ENCODE assay signal across 8 mouse cellular contexts in genomic region chr17:23699131-23700077, GRCm38 (mm10). TPM values are rescaled to one million over a fixed set of nuclear protein-coding genes. Genes with fewer than 3 reads are reported as not detected.
DNase-seq lines count a peak whose midpoint lies in the region; ATAC-seq and TF ChIP-seq lines count a peak whose summit lies in the region.

No protein-coding gene starts in this region.

- DNase-seq in adrenal gland, adult 2 months: peak; percentile 64
- no peak for DNase-seq in adrenal gland, adult 8-10 months
- DNase-seq in ES-E14 (ENCODE audit: low read depth, low spot score): no peak
- no peak for DNase-seq in embryonic facial prominence, embryonic 11.5 days (ENCODE audit: low spot score)
- peak; percentile 48 for DNase-seq in kidney, postnatal 0 days (ENCODE audit: low spot score)
- DNase-seq in lung, postnatal 14 days: peak; percentile 51

- TF ChIP-seq POLR2A in small intestine, adult 2 months (IDR thresholded peaks at IDR 0.05; ENCODE audit: low read depth, low read length): no peak

- peak; percentile 10; the same call in 1 of the 2 replicates for TF ChIP-seq CTCF in kidney, postnatal 0 days (IDR thresholded peaks at IDR 0.05; ENCODE audit: low read depth)
- no peak for TF ChIP-seq CTCF in small intestine, adult 2 months (IDR thresholded peaks at IDR 0.05; ENCODE audit: extremely low read depth, insufficient read length, insufficient replicate concordance, low read depth, low read length)

- in situ Hi-C loops in ES-E14 (cut with MboI; ENCODE audit: low sequenced_read_pairs in 2 of 2, unreplicated experiment in 2 of 2): no loop called here

- peak overlapping the region; percentile 70 for H3K9ac ChIP-seq in ES-E14 (ENCODE audit: insufficient read depth, low read depth, low read length, poor library complexity, severe bottlenecking)
- H3K9ac ChIP-seq in embryonic facial prominence, embryonic 11.5 days (replicated peaks; ENCODE audit: low read length): peak overlapping the region; percentile 60
- peak overlapping the region; percentile 81 for H3K9ac ChIP-seq in heart, embryonic 13.5 days
- peak overlapping the region; percentile 65 for H3K9ac ChIP-seq in kidney, postnatal 0 days (ENCODE audit: low read depth, low read length)

- ATAC-seq in embryonic facial prominence, embryonic 11.5 days (replicated peaks; ENCODE audit: insufficient number of reproducible peaks, low FRiP score, low TSS enrichment, low read depth): peak; percentile 27
- no peak for ATAC-seq in heart, embryonic 13.5 days (ENCODE audit: extremely low read depth, insufficient number of reproducible peaks, low FRiP score, low TSS enrichment)
- ATAC-seq in kidney, postnatal 0 days (replicated peaks; ENCODE audit: low FRiP score, low read depth): peak; percentile 45

- no peak overlapping the region for H3K27ac ChIP-seq in ES-E14 (ENCODE audit: insufficient read depth, low read depth, low read length, poor library complexity, severe bottlenecking)
- no peak overlapping the region for H3K27ac ChIP-seq in embryonic facial prominence, embryonic 11.5 days (replicated peaks; ENCODE audit: low read depth, low read length)
- no peak overlapping the region for H3K27ac ChIP-seq in heart, embryonic 13.5 days (replicated peaks)
- H3K27ac ChIP-seq in kidney, postnatal 0 days: peak overlapping the region; percentile 47; the same call in 1 of the 2 replicates
- H3K27ac ChIP-seq in small intestine, adult 2 months (ENCODE audit: insufficient read depth, low read depth, low read length): no peak overlapping the region

- peak overlapping the region; percentile 100 for H3K4me2 ChIP-seq in embryonic facial prominence, embryonic 11.5 days (ENCODE audit: low read depth, low read length)
- peak overlapping the region; percentile 100 for H3K4me2 ChIP-seq in heart, embryonic 13.5 days
- H3K4me2 ChIP-seq in kidney, postnatal 0 days (ENCODE audit: low read length): peak overlapping the region; percentile 100

- no peaks in the 10 kb centered on the region for H3K9me3 ChIP-seq in ES-E14 (ENCODE audit: control insufficient read depth, insufficient read depth, low read depth, low read length)
- H3K9me3 ChIP-seq in embryonic facial prominence, embryonic 11.5 days (replicated peaks; ENCODE audit: control insufficient read depth, low read length): no peaks in the 10 kb centered on the region
- no peaks in the 10 kb centered on the region for H3K9me3 ChIP-seq in heart, embryonic 13.5 days
- no peaks in the 10 kb centered on the region for H3K9me3 ChIP-seq in kidney, postnatal 0 days (replicated peaks; ENCODE audit: low read length)

- under 1% methylated on average over 94 of the region's 101 CpGs for WGBS in embryonic facial prominence, embryonic 11.5 days
- WGBS in heart, embryonic 13.5 days: under 1% methylated on average over 85 of the region's 101 CpGs
- under 1% methylated on average over 73 of the region's 101 CpGs for WGBS in kidney, postnatal 0 days
- WGBS in small intestine, adult 2 months: under 1% methylated on average over 98 of the region's 101 CpGs

- peaks cover 0 to 25% of the 10 kb centered on the region in 2 experiments; a peak in 2 of 4 replicates for H3K4me1 ChIP-seq in ES-E14 (ENCODE audit: control insufficient read depth in 2 of 2, insufficient read depth in 2 of 2, low read length in 2 of 2, poor library complexity in 1 of 2)
- peaks cover 3% of the 10 kb centered on the region; the same call in 1 of the 2 replicates for H3K4me1 ChIP-seq in embryonic facial prominence, embryonic 11.5 days (ENCODE audit: control insufficient read depth, insufficient read depth, low read length)
- H3K4me1 ChIP-seq in heart, embryonic 13.5 days: peaks cover 10% of the 10 kb centered on the region
- 0 out of 2 replicates have a peak, but pooled peaks cover 8% of the 10 kb centered on the region for H3K4me1 ChIP-seq in kidney, postnatal 0 days (replicated peaks; ENCODE audit: insufficient read depth, low read length)
- peaks cover 5% of the 10 kb centered on the region; the same call in 1 of the 2 replicates for H3K4me1 ChIP-seq in small intestine, adult 2 months (ENCODE audit: control insufficient read depth, insufficient read depth, insufficient read length, low read length)

- peak overlapping the region; percentile 75 to 88 for H3K4me3 ChIP-seq in ES-E14 (ENCODE audit: insufficient read depth in 1 of 2, low read depth in 1 of 2, low read length in 2 of 2, poor library complexity in 1 of 2, severe bottlenecking in 1 of 2)
- H3K4me3 ChIP-seq in embryonic facial prominence, embryonic 11.5 days (ENCODE audit: low read depth, low read length): peak overlapping the region; percentile 61
- H3K4me3 ChIP-seq in heart, embryonic 13.5 days: peak overlapping the region; percentile 76
- peak overlapping the region; percentile 63 for H3K4me3 ChIP-seq in kidney, postnatal 0 days (replicated peaks; ENCODE audit: low read depth, low read length)
- H3K4me3 ChIP-seq in small intestine, adult 2 months (ENCODE audit: low read depth, low read length): peak overlapping the region; percentile 80

- peaks cover 19% of the 10 kb centered on the region for H3K27me3 ChIP-seq in embryonic facial prominence, embryonic 11.5 days (ENCODE audit: control insufficient read depth, insufficient read depth, low read length)
- peaks cover 89% of the 10 kb centered on the region for H3K27me3 ChIP-seq in heart, embryonic 13.5 days (replicated peaks)
- no peaks in the 10 kb centered on the region for H3K27me3 ChIP-seq in kidney, postnatal 0 days (ENCODE audit: insufficient read depth, low read length)
- peaks cover 12% of the 10 kb centered on the region for H3K27me3 ChIP-seq in small intestine, adult 2 months (ENCODE audit: control insufficient read depth, insufficient read depth, low read length)

- H3K36me3 ChIP-seq in ES-E14 (ENCODE audit: control insufficient read depth, insufficient read depth, low read length, poor library complexity, severe bottlenecking): no peaks in the 10 kb centered on the region
- no peaks in the 10 kb centered on the region for H3K36me3 ChIP-seq in embryonic facial prominence, embryonic 11.5 days (replicated peaks; ENCODE audit: control insufficient read depth, insufficient read depth, low read depth, low read length)
- no peaks in the 10 kb centered on the region for H3K36me3 ChIP-seq in heart, embryonic 13.5 days
- no peaks in the 10 kb centered on the region for H3K36me3 ChIP-seq in kidney, postnatal 0 days (ENCODE audit: insufficient read depth, low read length)
- no peaks in the 10 kb centered on the region for H3K36me3 ChIP-seq in small intestine, adult 2 months (ENCODE audit: control insufficient read depth, insufficient read depth, low read length)

RNA-seq across cellular contexts. Expression of gene Cldn9, which starts 15.6 kb away (rescaled TPM):
- under 1 TPM in 1 of 2 experiments, not detected in 1; 0.21 TPM for total RNA-seq in adrenal gland, adult 2 months (2021)
- 0.09 and 0.13 TPM in 2 replicates for polyA plus RNA-seq in adrenal gland, adult 2 months (2012; rRNA removed)
- under 1 TPM in 2 of 4 experiments, not detected in 2; 0.17 to 0.38 TPM for total RNA-seq in adrenal gland, adult 8-10 months (2022)
- 3.7 and 5.7 TPM in 2 replicates for total RNA-seq in ES-E14 (2012; rRNA removed)
- polyA plus RNA-seq in embryonic facial prominence, embryonic 11.5 days (2014; fragmentation: Nextera tagmentation; extraction: Ambion mirVana): 8.7 and 15.5 TPM in 2 replicates
- polyA plus RNA-seq in heart, embryonic 13.5 days (2015; fragmentation: Nextera tagmentation; extraction: Ambion mirVana): 0.29 and 0.32 TPM in 2 replicates
- 41.2 and 41.8 TPM in 2 replicates for polyA plus RNA-seq in kidney, postnatal 0 days (2015; fragmentation: Nextera tagmentation; extraction: Ambion mirVana)
- polyA plus RNA-seq in small intestine, adult 2 months (2012; rRNA removed): 0.10 and 1.5 TPM in 2 replicates

RNA-seq across cellular contexts. Expression of gene Cldn6, which starts 20.4 kb away (rescaled TPM):
- not detected for total RNA-seq in adrenal gland, adult 2 months (2021)
- polyA plus RNA-seq in adrenal gland, adult 2 months (2012; rRNA removed): not detected in 2 replicates
- total RNA-seq in adrenal gland, adult 8-10 months (2022): not detected
- 72.7 and 199 TPM in 2 replicates for total RNA-seq in ES-E14 (2012; rRNA removed)
- 48.9 and 54.7 TPM in 2 replicates for polyA plus RNA-seq in embryonic facial prominence, embryonic 11.5 days (2014; fragmentation: Nextera tagmentation; extraction: Ambion mirVana)
- polyA plus RNA-seq in heart, embryonic 13.5 days (2015; fragmentation: Nextera tagmentation; extraction: Ambion mirVana): 9.4 and 10.7 TPM in 2 replicates
- 131 and 155 TPM in 2 replicates for polyA plus RNA-seq in kidney, postnatal 0 days (2015; fragmentation: Nextera tagmentation; extraction: Ambion mirVana)
- 0.10 and 0.95 TPM in 2 replicates for polyA plus RNA-seq in small intestine, adult 2 months (2012; rRNA removed)

RNA-seq across cellular contexts. Expression of gene Tnfrsf12a, which starts 22.1 kb away (rescaled TPM):
- 100 to 1,000 TPM; 147 to 270 TPM for total RNA-seq in adrenal gland, adult 2 months (2021)
- polyA plus RNA-seq in adrenal gland, adult 2 months (2012; rRNA removed): 83.4 and 96.8 TPM in 2 replicates
- total RNA-seq in adrenal gland, adult 8-10 months (2022): 100 to 1,000 TPM; 156 to 243 (median 195) TPM
- total RNA-seq in ES-E14 (2012; rRNA removed): 101 and 138 TPM in 2 replicates
- 5.8 and 6.8 TPM in 2 replicates for polyA plus RNA-seq in embryonic facial prominence, embryonic 11.5 days (2014; fragmentation: Nextera tagmentation; extraction: Ambion mirVana)
- 118 and 140 TPM in 2 replicates for polyA plus RNA-seq in heart, embryonic 13.5 days (2015; fragmentation: Nextera tagmentation; extraction: Ambion mirVana)
- polyA plus RNA-seq in kidney, postnatal 0 days (2015; fragmentation: Nextera tagmentation; extraction: Ambion mirVana): 47.0 and 50.0 TPM in 2 replicates
- 27.9 and 30.9 TPM in 2 replicates for polyA plus RNA-seq in small intestine, adult 2 months (2012; rRNA removed)

RNA-seq across cellular contexts. Expression of gene 1520401A03Rik, which starts 23.2 kb away (rescaled TPM):
- 10 to 100 TPM in 1 of 2 experiments, 1 to 10 TPM in 1; 2.5 to 18.2 TPM for total RNA-seq in adrenal gland, adult 2 months (2021)
- 1.8 and 2.4 TPM in 2 replicates for polyA plus RNA-seq in adrenal gland, adult 2 months (2012; rRNA removed)
- 10 to 100 TPM in 3 of 4 experiments, 1 to 10 TPM in 1; 2.4 to 62.8 (median 19.6) TPM for total RNA-seq in adrenal gland, adult 8-10 months (2022)
- 0.04 and 1.0 TPM in 2 replicates for total RNA-seq in ES-E14 (2012; rRNA removed)
- 0.20 and 0.22 TPM in 2 replicates for polyA plus RNA-seq in embryonic facial prominence, embryonic 11.5 days (2014; fragmentation: Nextera tagmentation; extraction: Ambion mirVana)
- 0.11 TPM in 1 of 2 replicates, not detected in the other for polyA plus RNA-seq in heart, embryonic 13.5 days (2015; fragmentation: Nextera tagmentation; extraction: Ambion mirVana)
- polyA plus RNA-seq in kidney, postnatal 0 days (2015; fragmentation: Nextera tagmentation; extraction: Ambion mirVana): 0.05 and 0.30 TPM in 2 replicates
- not detected in 2 replicates for polyA plus RNA-seq in small intestine, adult 2 months (2012; rRNA removed)

RNA-seq across cellular contexts. Expression of gene Thoc6, which starts 25.7 kb away (rescaled TPM):
- 10 to 100 TPM; 19.5 to 36.7 TPM for total RNA-seq in adrenal gland, adult 2 months (2021)
- polyA plus RNA-seq in adrenal gland, adult 2 months (2012; rRNA removed): 28.1 and 30.6 TPM in 2 replicates
- total RNA-seq in adrenal gland, adult 8-10 months (2022): 10 to 100 TPM; 24.7 to 28.3 (median 26.7) TPM
- total RNA-seq in ES-E14 (2012; rRNA removed): 53.7 and 64.9 TPM in 2 replicates
- polyA plus RNA-seq in embryonic facial prominence, embryonic 11.5 days (2014; fragmentation: Nextera tagmentation; extraction: Ambion mirVana): 49.3 and 55.6 TPM in 2 replicates
- polyA plus RNA-seq in heart, embryonic 13.5 days (2015; fragmentation: Nextera tagmentation; extraction: Ambion mirVana): 32.4 and 37.3 TPM in 2 replicates
- polyA plus RNA-seq in kidney, postnatal 0 days (2015; fragmentation: Nextera tagmentation; extraction: Ambion mirVana): 32.3 and 35.5 TPM in 2 replicates
- polyA plus RNA-seq in small intestine, adult 2 months (2012; rRNA removed): 12.4 and 19.8 TPM in 2 replicates

Comparison
In these comparisons a context has a peak if more than half of its experiments do, and no peak if none do; other contexts are left out.
1. DNase-seq: peak in adrenal gland, adult 2 months (single experiment), kidney, postnatal 0 days (single experiment) and lung, postnatal 14 days (single experiment); none in adrenal gland, adult 8-10 months (single experiment), ES-E14 (single experiment) and embryonic facial prominence, embryonic 11.5 days (single experiment).
2. Peak in every context shown above with its lines, with median percentiles within 50 percentile points of each other: H3K4me3 ChIP-seq, H3K9ac ChIP-seq and H3K4me2 ChIP-seq.